Mouse (Mus musculus) E14TG2a.4 (cell line): ENCODE data around the gene Stat6.

Experiments
- CTCF ChIP-seq: conservative IDR thresholded peaks from 2 replicates; pipeline ENCODE4 v1.5.1; 2014; ENCODE audit warnings: low read length
- NANOG ChIP-seq: IDR thresholded peaks from 2 replicates; pipeline ENCODE4 v1.6.1; 2014; ENCODE audit warnings: borderline replicate concordance, low read length, mixed read lengths

GRCm38 (mm10) chr10:127703299-127703698, 60.5 kb downstream of the Stat6 start:
- TF ChIP-seq NANOG (no peak), CTCF (no peak)
